In the genomic region with DNA sequence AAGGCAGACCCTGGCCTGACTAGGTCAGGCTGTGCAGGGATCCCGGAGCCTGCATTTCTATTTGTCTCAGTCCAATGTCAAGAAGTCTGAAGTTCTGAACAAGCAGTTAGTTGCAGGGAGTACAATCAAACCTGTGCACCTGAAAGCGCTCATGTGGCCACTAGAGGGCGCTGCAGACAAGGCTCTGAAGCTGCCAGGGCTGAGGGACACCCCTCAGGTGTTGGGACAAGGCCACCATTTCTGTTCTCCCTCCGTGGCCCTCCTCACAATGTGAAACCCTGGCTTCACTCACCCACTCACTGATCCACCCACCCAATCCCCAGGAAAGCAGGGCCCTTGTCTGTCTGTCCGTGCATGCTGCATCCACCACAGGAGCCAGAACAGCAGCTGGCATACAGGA, we compare ENCODE assay signal across 8 mouse cellular contexts. TPM values are rescaled to one million over a fixed set of nuclear protein-coding genes. Genes with fewer than 3 reads are reported as not detected.
DNase-seq lines count a peak whose midpoint lies in the region; TF ChIP-seq lines count a peak whose summit lies in the region.

No protein-coding gene starts in this region.

- TF ChIP-seq POLR2A in CH12.LX (IDR thresholded peaks at IDR 0.05; ENCODE audit: low read depth, low read length), result no peak
- no peak for TF ChIP-seq POLR2A in lung, adult 2 months (IDR thresholded peaks at IDR 0.05; ENCODE audit: borderline replicate concordance, extremely low read depth, low read depth, low read length)

- dilution Hi-C loops in CH12.LX (cut with MboI; ENCODE audit: extremely low pct_ligation_motif_present, extremely low pct_unique_long_range_greater_than_20kb, low sequenced_read_pairs), result no loop called here

- H3K4me3 ChIP-seq in CH12.LX (replicated peaks in 1 of 3; ENCODE audit: low read depth in 2 of 3, low read length in 2 of 3, poor library complexity in 1 of 3), result no peak overlapping the region
- H3K4me3 ChIP-seq in forebrain, embryonic 10.5 days, result no peak overlapping the region
- no peak overlapping the region for H3K4me3 ChIP-seq in lung, adult 2 months (replicated peaks; ENCODE audit: extremely low read depth, low read depth, low read length)

- TF ChIP-seq EP300 in CH12.LX (IDR thresholded peaks at IDR 0.05; ENCODE audit: low read length), result no peak

- H3K4me2 ChIP-seq in CH12.LX (ENCODE audit: insufficient read depth, low read depth, poor library complexity, severe bottlenecking), result no peak overlapping the region

- peak; percentile 95 for TF ChIP-seq RAD21 in CH12.LX (IDR thresholded peaks at IDR 0.05; ENCODE audit: low read depth, low read length)

- H3K79me2 ChIP-seq in CH12.LX (replicated peaks; ENCODE audit: control insufficient read depth, extremely low read depth, insufficient read depth, poor library complexity, severe bottlenecking), result no peaks in the 10 kb centered on the region

- intact Hi-C loops in heart, postnatal 36 days (cut with DNase I), result loop anchor here (1.0 to 5.0 kb wide), 4 partner anchors 35 to 475 kb away; no protein-coding TSS in a partner anchor

- no peaks in the 10 kb centered on the region for H3K9me3 ChIP-seq in CH12.LX (replicated peaks; ENCODE audit: low read length)
- no peaks in the 10 kb centered on the region for H3K9me3 ChIP-seq in forebrain, embryonic 10.5 days

- DNase-seq in CH12.LX (ENCODE audit: extremely low read depth), result peak; percentile 78
- peak; percentile 76 for DNase-seq in brain, adult 2 months (ENCODE audit: low read depth, low spot score)
- DNase-seq in forebrain, embryonic 10.5 days (ENCODE audit: extremely low spot score, low spot score), result peak; percentile 83
- DNase-seq in heart, postnatal 36 days, result peak; percentile 75 to 86
- peak; percentile 75 for DNase-seq in layer of hippocampus, adult 11-12 months (ENCODE audit: low spot score)
- DNase-seq in lung, adult 2 months, result peak; percentile 71
- peak; percentile 78 for DNase-seq in ovary, postnatal 14 days (ENCODE audit: low spot score)
- peak; percentile 64 to 87 for DNase-seq in thymus, postnatal 10 days (ENCODE audit: low spot score in 2 of 2)

- H3K27ac ChIP-seq in CH12.LX (ENCODE audit: insufficient read depth, low read depth), result no peak overlapping the region
- H3K27ac ChIP-seq in forebrain, embryonic 10.5 days, result 0 out of 2 replicates have a peak overlapping the region, but pooled peaks have one; percentile 40

- peaks cover 48 to 66% of the 10 kb centered on the region in 2 experiments for H3K36me3 ChIP-seq in CH12.LX (replicated peaks in 1 of 2; ENCODE audit: control insufficient read depth in 1 of 2, insufficient read depth in 1 of 2, low read length in 1 of 2)
- H3K36me3 ChIP-seq in forebrain, embryonic 10.5 days (replicated peaks), result no peaks in the 10 kb centered on the region

- H3K27me3 ChIP-seq in CH12.LX (replicated peaks), result no peaks in the 10 kb centered on the region
- no peaks in the 10 kb centered on the region for H3K27me3 ChIP-seq in forebrain, embryonic 10.5 days (ENCODE audit: poor library complexity, severe bottlenecking)

- TF ChIP-seq CTCF in CH12.LX (conservative IDR thresholded peaks at IDR 0.05 in 1 of 2, IDR thresholded peaks at IDR 0.05 in 1 of 2; ENCODE audit: low read depth in 2 of 2, low read length in 2 of 2), result peak; percentile 68 to 95
- TF ChIP-seq CTCF in lung, adult 2 months (IDR thresholded peaks at IDR 0.05; ENCODE audit: insufficient read depth, low read length), result peak; percentile 92

- WGBS in forebrain, embryonic 10.5 days, result 22% methylated on average over 5 of the region's 5 CpGs
- 23% methylated on average over 5 of the region's 5 CpGs for WGBS in lung, adult 2 months

- in situ Hi-C loops in CH12.LX (cut with MboI; ENCODE audit: low pct_ligation_motif_present, low pct_unique_long_range_greater_than_20kb, low sequenced_read_pairs), result loop anchor here (5.0 to 10.0 kb wide), 2 partner anchors 52 to 80 kb away; a partner anchor contains a TSS

- peaks cover 0 to 4% of the 10 kb centered on the region in 2 experiments; a peak in 1 of 4 replicates for H3K4me1 ChIP-seq in CH12.LX (ENCODE audit: control insufficient read depth in 1 of 2, insufficient read depth in 2 of 2)
- H3K4me1 ChIP-seq in forebrain, embryonic 10.5 days, result peaks cover 10% of the 10 kb centered on the region; the same call in 1 of the 2 replicates
- no peaks in the 10 kb centered on the region for H3K4me1 ChIP-seq in lung, adult 2 months (ENCODE audit: control insufficient read depth, insufficient read depth, low read length)

- H3K9ac ChIP-seq in CH12.LX (ENCODE audit: insufficient read depth, low read depth), result no peak overlapping the region

TF ChIP-seq in CH12.LX, 34 proteins besides CTCF, POLR2A, EP300 and RAD21:
- TF ChIP-seq ZNF384 (IDR thresholded peaks at IDR 0.05; ENCODE audit: low read depth, low read length), result no peak
- TF ChIP-seq POLR2AphosphoS2 (IDR thresholded peaks at IDR 0.05; ENCODE audit: low read depth, low read length), result no peak
- TF ChIP-seq ZC3H11A (IDR thresholded peaks at IDR 0.05; ENCODE audit: low read depth, low read length), result peak; percentile 79
- TF ChIP-seq ETS1 (conservative IDR thresholded peaks at IDR 0.05; ENCODE audit: low read depth, low read length), result no peak
- TF ChIP-seq CHD2 (IDR thresholded peaks at IDR 0.05; ENCODE audit: low read length), result no peak
- TF ChIP-seq BHLHE40 (IDR thresholded peaks at IDR 0.05; ENCODE audit: low read depth, low read length), result no peak
- TF ChIP-seq USF2 (conservative IDR thresholded peaks at IDR 0.05; ENCODE audit: low read depth, low read length), result no peak
- TF ChIP-seq MYC (IDR thresholded peaks at IDR 0.05; ENCODE audit: low read depth, low read length), result no peak
- no peak for TF ChIP-seq GABPA (IDR thresholded peaks at IDR 0.05; ENCODE audit: insufficient replicate concordance, low read depth, low read length)
- peak; percentile 95 for TF ChIP-seq SMC3 (IDR thresholded peaks at IDR 0.05; ENCODE audit: low read depth, low read length)
- no peak for TF ChIP-seq IRF4 (IDR thresholded peaks at IDR 0.05; ENCODE audit: low read depth, low read length)
- TF ChIP-seq NELFE (IDR thresholded peaks at IDR 0.05; ENCODE audit: low read depth, low read length), result no peak; the same call in 1 of the 2 replicates
- no peak for TF ChIP-seq MEF2A (IDR thresholded peaks at IDR 0.05; ENCODE audit: borderline replicate concordance, low read depth, low read length)

RNA-seq across cellular contexts. Expression of a gene that starts 57.2 kb away (rescaled TPM):
- 16.6 and 18.7 TPM in 2 replicates for total RNA-seq in CH12.LX (2012; rRNA removed)
- total RNA-seq in CH12.LX (2014; rRNA removed), result 5.3 and 5.5 TPM in 2 replicates
- polyA plus RNA-seq in CH12.LX (2012; ENCODE audit: insufficient read length, low read depth), result 7.3 and 7.5 TPM in 2 replicates
- polyA plus RNA-seq in forebrain, embryonic 10.5 days (2016; fragmentation: Nextera tagmentation; extraction: Ambion mirVana), result 0.10 and 0.27 TPM in 2 replicates
- 1 to 10 TPM; 7.2 to 7.8 TPM for total RNA-seq in heart, postnatal 36 days (2021)
- 3.5 and 3.7 TPM in 2 replicates for polyA plus RNA-seq in lung, adult 2 months (2012; rRNA removed)
